Mouse (Mus musculus): ENCODE measurements at regions not wholly inside any gene's neighbourhood (a gene's known extent, or its start where the extent isn't known, plus 50 kb on each side); places are given as distances from the start of the nearest gene placed in this dataset.

DNA sequence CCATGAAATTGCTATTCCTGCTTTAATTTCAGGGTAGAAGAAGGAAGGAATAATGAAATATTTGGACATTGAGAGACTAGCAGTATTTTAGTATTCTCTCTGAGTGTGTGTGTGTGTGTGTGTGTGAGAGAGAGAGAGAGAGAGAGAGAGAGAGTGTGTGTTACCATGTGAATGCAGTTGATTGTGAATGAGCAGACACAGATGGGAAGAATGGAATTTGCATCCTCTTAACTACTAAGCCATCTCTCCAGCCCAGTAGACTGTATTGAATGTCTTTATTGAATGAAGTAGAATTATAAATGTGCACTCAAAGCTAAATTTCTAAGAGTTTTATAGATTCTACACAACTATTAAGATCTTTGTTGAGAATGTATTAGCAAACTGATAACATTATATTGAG, 340.3 kb downstream of the Kcns3 start:
- no peak overlapping the region for H3K4me3 ChIP-seq (ENCODE audit: low read depth, low read length)
- ATAC-seq (ENCODE audit: insufficient read depth, low FRiP score, low TSS enrichment) = no peak
- H3K9me3 ChIP-seq (ENCODE audit: control insufficient read depth, low read length) = no peaks in the 10 kb centered on the region
- H3K9ac ChIP-seq (ENCODE audit: low read length) = no peak overlapping the region
- H3K27me3 ChIP-seq (ENCODE audit: control insufficient read depth, insufficient read depth, low read length) = no peaks in the 10 kb centered on the region
- H3K27ac ChIP-seq (ENCODE audit: low read depth, low read length) = no peak overlapping the region
- H3K4me1 ChIP-seq (ENCODE audit: control insufficient read depth, insufficient read depth, low read length) = no peaks in the 10 kb centered on the region
- H3K4me2 ChIP-seq (ENCODE audit: low read depth) = no peak overlapping the region
- DNase-seq (ENCODE audit: low spot score) = no peak
- H3K36me3 ChIP-seq (ENCODE audit: control insufficient read depth, insufficient read depth, low read length) = no peaks in the 10 kb centered on the region

DNA sequence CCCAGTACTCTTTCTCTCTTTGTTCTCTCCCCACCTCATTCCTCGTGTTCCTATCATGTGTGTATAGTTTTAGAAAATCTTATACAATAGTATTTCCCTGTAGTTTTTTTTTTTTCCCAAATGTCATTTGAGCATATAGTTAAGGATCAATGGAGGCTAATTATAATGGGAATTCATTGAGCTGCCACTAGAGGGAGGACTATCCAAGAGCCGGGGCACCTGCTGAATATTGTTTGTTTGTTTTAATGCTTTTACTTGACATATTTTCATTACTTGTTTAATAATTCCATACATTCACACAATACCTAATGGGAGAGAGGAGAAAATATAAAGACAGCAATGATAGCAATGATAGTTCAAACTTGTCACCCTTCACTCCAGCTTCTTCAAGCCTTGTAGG, 346.4 kb downstream of the Kcns3 start:
- ATAC-seq (ENCODE audit: insufficient read depth, low FRiP score, low TSS enrichment) (no peak), DNase-seq (ENCODE audit: low spot score) (no peak)
- WGBS = 66% methylated on average over 2 of the region's 2 CpGs
- no peak overlapping the region for H3K4me2 ChIP-seq (ENCODE audit: low read depth)
- H3K9ac ChIP-seq (ENCODE audit: low read length) = no peak overlapping the region
- no peaks in the 10 kb centered on the region for H3K9me3 ChIP-seq (ENCODE audit: control insufficient read depth, low read length)
- no peaks in the 10 kb centered on the region for H3K27me3 ChIP-seq (ENCODE audit: control insufficient read depth, insufficient read depth, low read length)
- no peak overlapping the region for H3K4me3 ChIP-seq (ENCODE audit: low read depth, low read length)
- no peak overlapping the region for H3K27ac ChIP-seq (ENCODE audit: low read depth, low read length)
- no peaks in the 10 kb centered on the region for H3K36me3 ChIP-seq (ENCODE audit: control insufficient read depth, insufficient read depth, low read length)
- H3K4me1 ChIP-seq (ENCODE audit: control insufficient read depth, insufficient read depth, low read length) = no peaks in the 10 kb centered on the region

Data from neural tube, embryonic 11.5 days (tissue).